Mouse (Mus musculus) forebrain, postnatal 0 days (tissue): ENCODE data around the gene Ubtf. TPM values are rescaled to one million over a fixed set of nuclear protein-coding genes. Genes with fewer than 3 reads are reported as not detected.
"Not testable (repeated sequence)": the region's sequence is repeated elsewhere in the genome, so short reads cannot be mapped to it uniquely, and the experiment has no call there.

Experiments used
- ATAC-seq: fragments of 200-750 bp; cut with Nextera tagmentation; 2 replicates; pipeline ENCODE4 v1.8.0; 2017; ENCODE audit warnings: mild to moderate bottlenecking, moderate library complexity
- DNase-seq: peaks from one replicate; pipeline ENCODE4 v3.0.0-alpha.2; 2015
- H3K27ac ChIP-seq: fragments of 300-500 bp; sonication (generic); 2 replicates; pipeline ENCODE4 v1.5.1; 2014; ENCODE audit warnings: low read depth, mild to moderate bottlenecking, antibody characterized with exemption, low read length, moderate library complexity, mixed read lengths
- H3K27me3 ChIP-seq: fragments of 300-500 bp; sonication (generic); 2 replicates; pipeline ENCODE4 v1.6.1; 2014; ENCODE audit warnings: mild to moderate bottlenecking, low read length, mixed read lengths; ENCODE audit not compliant: insufficient read depth
- H3K36me3 ChIP-seq: fragments of 300-500 bp; sonication (generic); 2 replicates; pipeline ENCODE4 v1.6.1; 2014; ENCODE audit warnings: mild to moderate bottlenecking, moderate library complexity; ENCODE audit not compliant: insufficient read depth
- H3K4me1 ChIP-seq: fragments of 300-500 bp; sonication (generic); 2 replicates; pipeline ENCODE4 v1.6.1; 2014; ENCODE audit warnings: antibody characterized with exemption; ENCODE audit not compliant: insufficient read depth
- H3K4me2 ChIP-seq: fragments of 300-500 bp; sonication (generic); 2 replicates; pipeline ENCODE4 v1.6.1; 2014; ENCODE audit warnings: low read depth, mild to moderate bottlenecking, moderate library complexity
- H3K4me3 ChIP-seq: fragments of 300-500 bp; sonication (generic); 2 replicates; pipeline ENCODE4 v1.5.1; 2014; ENCODE audit warnings: low read depth, low read length, mixed read lengths
- H3K9ac ChIP-seq: fragments of 300-500 bp; sonication (generic); 2 replicates; pipeline ENCODE4 v1.6.1; 2014; ENCODE audit warnings: mild to moderate bottlenecking
- H3K9me3 ChIP-seq: fragments of 300-500 bp; sonication (generic); 2 replicates; pipeline ENCODE4 v1.6.1; 2016; ENCODE audit warnings: low read length
- CTCF ChIP-seq: sonication (generic); IDR thresholded peaks from 2 replicates; pipeline ENCODE4 v1.5.1; 2016; ENCODE audit warnings: antibody characterized with exemption, control low read depth, low read depth
- WGBS: fragments of 180-500 bp; shearing (Covaris S2); extraction: QIAGEN DNeasy Blood & Tissue Kit; methylation state at CpG from one replicate; pipeline ENCODE4 v1.1.7; 2014; 5-methylcytosine and 5-hydroxymethylcytosine counted together
- polyA plus RNA-seq: library from polyadenylated mRNA; unstranded; fragments of >200 nt; fragmentation: Nextera tagmentation; extraction: Ambion mirVana; gene quantifications from 2 replicates; pipeline ENCODE4 v1.2.1, GENCODE M21; 2015
- total RNA-seq: library from RNA; depleted of rRNA; stranded (reverse); fragments of >200 nt; gene quantifications from 2 replicates; pipeline ENCODE4 v1.2.3, GENCODE M21; 2014; rRNA removed

Ubtf gene
- total RNA-seq = 94.3 and 109 TPM in 2 replicates
- 73.2 and 78.7 TPM in 2 replicates for polyA plus RNA-seq

DNA sequence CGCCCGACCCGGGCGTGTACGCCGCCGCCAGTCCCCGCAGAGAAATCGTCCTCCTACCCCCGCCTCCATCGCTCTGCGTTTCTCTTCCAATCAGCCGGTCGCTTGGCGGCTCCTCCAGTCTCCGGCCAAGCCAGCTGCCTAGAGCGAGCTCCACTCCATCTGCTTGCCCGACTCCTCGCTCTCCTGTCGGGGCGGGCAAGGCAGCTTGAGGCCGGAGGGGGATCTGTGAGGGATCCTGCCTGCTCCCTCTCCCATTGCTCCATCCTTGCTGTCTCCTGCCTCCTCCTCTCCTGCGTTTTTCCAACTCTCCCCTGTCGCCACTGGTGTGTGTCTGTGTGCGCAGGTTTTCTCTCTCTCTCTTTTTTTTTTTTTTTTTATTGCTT is at the start of gene Ubtf:
Gene Ubtf, minus strand, starts transcription at position 333 of the 383 bp plus-strand sequence.
- peaks cover 9% of the 10 kb centered on the region; the same call in 1 of the 2 replicates for H3K4me1 ChIP-seq
- H3K36me3 ChIP-seq = peaks cover 12% of the 10 kb centered on the region
- peak; percentile 86 for DNase-seq
- peak within 1 kb of the TSS; percentile 95 for H3K4me3 ChIP-seq
- peak within 1 kb of the TSS; percentile 86 for H3K4me2 ChIP-seq
- ATAC-seq = peak; percentile 44
- under 1% methylated on average over 25 of the region's 25 CpGs for whole genome bisulfite sequencing
- H3K27ac ChIP-seq = peak within 1 kb of the TSS; percentile 99
- TF ChIP-seq CTCF = no peak
- no peaks in the 10 kb centered on the region for H3K27me3 ChIP-seq
- H3K9ac ChIP-seq = peak within 1 kb of the TSS; percentile 99
- H3K9me3 ChIP-seq = no peaks in the 10 kb centered on the region

DNA sequence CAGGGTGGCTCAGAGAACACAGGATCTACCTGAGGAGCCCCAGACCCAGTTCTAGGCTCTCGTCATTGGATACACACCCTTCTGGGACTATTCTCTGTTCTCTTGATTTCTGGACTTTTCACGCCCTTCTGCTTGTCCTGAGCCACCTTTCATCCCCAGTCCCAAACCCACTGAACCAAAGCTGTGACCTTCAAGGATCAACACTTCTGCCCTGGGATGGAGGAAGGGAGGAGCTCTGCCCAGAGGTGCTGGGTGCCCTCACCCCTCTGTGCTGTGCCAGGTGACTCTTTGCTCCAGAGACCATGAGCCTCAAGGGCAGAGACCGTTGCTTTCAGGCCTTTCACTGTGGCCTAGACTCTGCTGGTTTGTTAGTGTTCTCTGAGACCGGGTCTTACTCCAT is 49.7 kb upstream of the Ubtf start:
- H3K27ac ChIP-seq = no peak overlapping the region
- H3K9ac ChIP-seq = no peak overlapping the region
- no peaks in the 10 kb centered on the region for H3K4me1 ChIP-seq
- H3K4me3 ChIP-seq = no peak overlapping the region
- no peak for TF ChIP-seq CTCF
- ATAC-seq = no peak
- no peaks in the 10 kb centered on the region for H3K27me3 ChIP-seq
- H3K36me3 ChIP-seq = no peaks in the 10 kb centered on the region
- H3K9me3 ChIP-seq = no peaks in the 10 kb centered on the region
- DNase-seq = no peak
- H3K4me2 ChIP-seq = no peak overlapping the region
- WGBS = 84% methylated on average over 4 of the region's 4 CpGs

DNA sequence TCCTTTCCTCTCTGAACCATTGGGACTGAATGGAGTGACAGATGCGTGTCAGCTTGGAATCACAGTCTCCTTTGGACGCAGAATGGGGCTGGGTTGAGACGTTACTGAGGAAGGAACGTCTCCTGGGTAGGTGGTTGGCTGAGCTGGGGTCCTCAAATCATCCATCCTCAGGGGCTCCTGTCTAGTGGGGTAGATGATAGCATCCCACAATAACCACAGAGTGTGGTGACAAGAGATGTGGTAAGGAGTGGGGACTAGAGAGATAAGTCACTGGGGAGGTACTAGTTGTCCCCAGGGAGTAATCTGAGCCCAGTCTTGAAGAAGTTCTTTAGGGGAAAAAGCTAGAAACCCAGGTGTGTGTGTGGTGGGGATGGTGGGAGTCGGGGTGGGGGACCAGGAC is 48.8 kb upstream of the Ubtf start:
- H3K4me1 ChIP-seq = no peaks in the 10 kb centered on the region
- no peak overlapping the region for H3K9ac ChIP-seq
- no peaks in the 10 kb centered on the region for H3K9me3 ChIP-seq
- ATAC-seq = no peak
- no peaks in the 10 kb centered on the region for H3K27me3 ChIP-seq
- no peak overlapping the region for H3K4me3 ChIP-seq
- H3K27ac ChIP-seq = no peak overlapping the region
- no peak overlapping the region for H3K4me2 ChIP-seq
- 91% methylated on average over 5 of the region's 5 CpGs for WGBS
- DNase-seq = no peak
- no peaks in the 10 kb centered on the region for H3K36me3 ChIP-seq
- no peak for TF ChIP-seq CTCF

DNA sequence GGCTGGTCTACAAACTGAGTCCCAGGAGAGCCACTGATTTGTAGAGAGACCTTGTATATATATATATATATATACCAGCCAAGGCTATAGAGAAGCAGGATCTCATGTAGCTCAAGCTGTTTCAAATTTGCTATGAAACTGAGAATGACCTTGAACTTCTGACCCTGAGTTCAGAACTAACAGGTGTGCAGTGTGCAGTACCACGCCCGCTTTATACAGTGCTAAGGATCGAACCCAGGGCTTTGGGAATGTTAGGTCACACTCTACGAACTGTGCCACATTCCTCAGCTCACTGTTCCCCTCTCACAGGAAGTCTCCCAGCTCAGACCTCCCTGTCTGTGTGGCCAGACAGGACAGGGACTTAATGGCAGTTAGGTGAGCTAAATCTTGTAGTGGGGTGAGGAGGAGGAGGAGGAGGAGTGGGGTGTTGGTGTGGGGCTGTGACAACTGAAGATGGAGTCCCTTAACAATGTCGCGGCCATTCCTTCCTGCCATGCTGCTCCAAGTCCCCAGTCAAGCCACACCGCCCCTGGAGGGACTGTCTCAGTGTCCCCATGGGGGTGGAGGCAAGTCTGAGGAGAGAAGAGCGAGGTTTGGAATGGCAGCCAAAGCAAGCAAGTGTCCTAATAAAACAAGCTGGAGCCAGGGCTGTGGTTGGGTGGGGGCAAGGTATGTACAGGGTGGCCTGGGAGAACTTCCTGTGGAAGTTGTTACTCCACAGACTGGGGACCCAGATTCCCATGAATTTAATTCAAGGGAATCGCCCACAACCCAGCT is 48.1 kb upstream of the Ubtf start:
- H3K27me3 ChIP-seq = no peaks in the 10 kb centered on the region
- H3K36me3 ChIP-seq = no peaks in the 10 kb centered on the region
- H3K4me3 ChIP-seq = no peak overlapping the region
- no peak for TF ChIP-seq CTCF
- no peak overlapping the region for H3K4me2 ChIP-seq
- WGBS = 80% methylated on average over 9 of the region's 9 CpGs
- no peak overlapping the region for H3K27ac ChIP-seq
- ATAC-seq = no peak
- no peak overlapping the region for H3K9ac ChIP-seq
- no peaks in the 10 kb centered on the region for H3K4me1 ChIP-seq
- H3K9me3 ChIP-seq = no peaks in the 10 kb centered on the region
- no peak for DNase-seq

DNA sequence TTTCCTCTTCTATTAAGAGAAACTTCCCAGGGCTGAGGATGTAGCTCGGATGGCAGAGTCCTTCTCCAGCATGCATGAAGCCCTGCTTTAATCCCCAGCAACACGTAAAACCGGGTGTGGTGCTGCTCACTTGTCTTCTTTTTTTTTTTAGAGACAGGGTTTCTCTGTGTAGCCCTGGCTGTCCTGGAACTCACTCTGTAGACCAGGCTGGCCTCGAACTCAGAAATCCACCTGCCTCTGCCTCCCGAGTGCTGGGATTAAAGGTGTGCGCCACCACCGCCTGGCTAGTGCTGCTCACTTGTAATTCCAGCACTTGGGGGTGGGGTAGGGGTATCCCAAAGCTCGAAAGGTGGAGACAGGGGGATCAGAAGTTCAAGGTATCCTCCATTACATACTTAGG is 46.6 kb upstream of the Ubtf start, which contains the start of gene Slc4a1:
Gene Slc4a1, minus strand, starts transcription at position 101 of the 400 bp plus-strand sequence.
- ATAC-seq, H3K9me3 ChIP-seq, H3K9ac ChIP-seq, H3K27me3 ChIP-seq, DNase-seq, H3K4me1 ChIP-seq, H3K36me3 ChIP-seq, H3K27ac ChIP-seq, H3K4me3 ChIP-seq, H3K4me2 ChIP-seq: not testable (repeated sequence)
- 87% methylated on average over 8 of the region's 8 CpGs for WGBS

DNA sequence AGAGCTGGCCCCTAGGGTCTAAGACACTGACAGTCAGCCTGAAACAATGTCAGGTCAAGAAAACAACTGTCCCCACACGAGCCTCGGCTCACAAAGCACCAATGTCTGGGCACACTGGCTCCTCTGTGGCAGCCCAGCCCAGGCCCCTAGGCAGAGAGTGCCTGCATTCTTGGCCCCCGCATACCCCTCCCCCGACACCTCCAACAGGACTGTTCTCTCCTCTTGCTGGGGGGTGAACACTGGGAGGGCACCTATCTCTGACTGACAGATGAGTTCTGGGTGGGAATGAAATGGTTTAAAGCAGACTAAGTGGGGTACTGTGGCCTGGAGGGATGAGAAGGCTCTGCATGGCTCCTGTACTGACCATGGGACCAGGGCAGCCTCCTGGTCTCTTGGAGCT is 46.2 kb upstream of the Ubtf start:
- Histone ChIP-seq H3K4me1 (no peaks in the 10 kb centered on the region), H3K9me3 (no peaks in the 10 kb centered on the region), H3K36me3 (no peaks in the 10 kb centered on the region), H3K9ac (no peak overlapping the region), H3K4me2 (no peak overlapping the region), H3K4me3 (no peak overlapping the region), H3K27ac (no peak overlapping the region), H3K27me3 (no peaks in the 10 kb centered on the region)
- 54% methylated on average over 4 of the region's 4 CpGs for WGBS
- no peak for TF ChIP-seq CTCF
- no peak for ATAC-seq
- DNase-seq = no peak

DNA sequence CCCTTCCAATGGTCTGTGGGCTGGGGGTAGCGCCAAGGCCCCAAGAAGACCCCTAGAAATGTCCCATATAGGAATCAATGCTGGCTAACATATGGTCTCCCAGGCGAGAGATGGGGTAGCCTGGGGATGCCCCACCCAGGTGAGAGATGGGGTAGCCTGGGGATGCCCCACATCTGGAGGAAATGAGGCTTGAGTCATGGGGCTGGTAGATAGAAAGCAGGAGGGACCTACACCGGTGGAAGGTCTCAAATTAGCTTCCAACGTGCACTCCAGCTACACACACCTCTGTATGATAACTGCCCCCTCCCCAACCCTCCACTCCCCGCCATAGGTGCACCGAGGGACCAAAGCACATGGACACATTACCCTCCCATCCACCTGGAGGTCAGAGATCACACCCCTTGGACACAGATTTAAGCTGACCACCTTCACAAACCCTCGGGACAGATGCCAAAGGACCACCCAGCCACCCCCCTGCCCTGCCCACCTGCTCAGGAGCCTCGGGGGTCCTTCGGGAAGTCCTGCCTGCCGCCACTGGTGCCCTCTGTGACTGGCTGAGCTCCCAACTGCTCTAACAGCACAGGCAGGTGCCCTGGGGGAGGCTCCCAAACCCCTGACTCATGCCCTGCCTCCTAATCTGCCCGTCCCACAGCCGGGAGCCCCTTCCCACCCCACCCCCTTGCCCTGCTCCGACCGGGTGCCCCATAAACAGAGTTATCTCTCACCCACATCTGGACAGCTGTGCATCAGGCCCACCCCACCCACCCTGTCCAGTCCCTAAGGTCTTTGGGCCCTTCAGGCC is 45.2 kb upstream of the Ubtf start:
- H3K9ac ChIP-seq = no peak overlapping the region
- no peak overlapping the region for H3K4me2 ChIP-seq
- H3K27me3 ChIP-seq = no peaks in the 10 kb centered on the region
- WGBS = 81% methylated on average over 14 of the region's 14 CpGs
- no peak for DNase-seq
- no peaks in the 10 kb centered on the region for H3K4me1 ChIP-seq
- H3K4me3 ChIP-seq = no peak overlapping the region
- TF ChIP-seq CTCF = no peak
- no peaks in the 10 kb centered on the region for H3K36me3 ChIP-seq
- H3K9me3 ChIP-seq = no peaks in the 10 kb centered on the region
- H3K27ac ChIP-seq = no peak overlapping the region
- no peak for ATAC-seq
